Mouse (Mus musculus) hindbrain, embryonic 11.5 days (tissue): ENCODE measurements at regions not wholly inside any gene's neighbourhood (a gene's known extent, or its start where the extent isn't known, plus 50 kb on each side); places are given as distances from the start of the nearest gene placed in this dataset.

Experiments used
- ATAC-seq: fragments of 200-750 bp; cut with Nextera tagmentation; 2 replicates; pipeline ENCODE4 v1.8.0; 2017; ENCODE audit warnings: mild to moderate bottlenecking, moderate TSS enrichment, moderate library complexity; ENCODE audit not compliant: low FRiP score
- DNase-seq: peaks from one replicate; pipeline ENCODE4 v3.0.0-alpha.2; 2015; ENCODE audit warnings: low spot score
- H3K27ac ChIP-seq: fragments of 300-500 bp; sonication (generic); 2 replicates; pipeline ENCODE4 v1.5.1; 2014; ENCODE audit warnings: mild to moderate bottlenecking, low read depth, low read length
- H3K27me3 ChIP-seq: fragments of 300-500 bp; sonication (generic); 2 replicates; pipeline ENCODE4 v1.6.1; 2014; ENCODE audit warnings: mild to moderate bottlenecking, low read length, moderate library complexity, mixed read lengths; ENCODE audit not compliant: control insufficient read depth, insufficient read depth
- H3K36me3 ChIP-seq: fragments of 300-500 bp; sonication (generic); 2 replicates; pipeline ENCODE4 v1.6.1; 2014; ENCODE audit warnings: mild to moderate bottlenecking, low read length, moderate library complexity, mixed read lengths; ENCODE audit not compliant: control insufficient read depth, insufficient read depth
- H3K4me1 ChIP-seq: fragments of 300-500 bp; sonication (generic); replicated peaks from 2 replicates; pipeline ENCODE4 v1.6.1; 2014; ENCODE audit warnings: low read length, mixed read lengths; ENCODE audit not compliant: control insufficient read depth, insufficient read depth
- H3K4me2 ChIP-seq: fragments of 300-500 bp; sonication (generic); replicated peaks from 2 replicates; pipeline ENCODE4 v1.6.1; 2014; ENCODE audit warnings: mild to moderate bottlenecking, low read depth, low read length
- H3K4me3 ChIP-seq: fragments of 300-500 bp; sonication (generic); 2 replicates; pipeline ENCODE4 v1.5.1; 2014; ENCODE audit warnings: low read depth, low read length
- H3K9ac ChIP-seq: fragments of 300-500 bp; sonication (generic); 2 replicates; pipeline ENCODE4 v1.6.1; 2014; ENCODE audit warnings: low read depth, low read length
- H3K9me3 ChIP-seq: fragments of 300-500 bp; sonication (generic); 2 replicates; pipeline ENCODE4 v1.6.1; 2016; ENCODE audit warnings: low read length; ENCODE audit not compliant: control insufficient read depth
- WGBS: fragments of 180-500 bp; shearing (Covaris S2); extraction: QIAGEN DNeasy Blood & Tissue Kit; methylation state at CpG from one replicate; pipeline ENCODE4 v1.1.7; 2014; 5-methylcytosine and 5-hydroxymethylcytosine counted together

GRCm38 (mm10) chr6:18664687-18665086 is 150.0 kb upstream of the Cttnbp2 start:
- no peak overlapping the region for H3K4me3 ChIP-seq
- H3K9ac ChIP-seq = no peak overlapping the region
- ATAC-seq (no peak), DNase-seq (no peak)
- H3K4me1 ChIP-seq = no peaks in the 10 kb centered on the region
- no peak overlapping the region for H3K27ac ChIP-seq
- H3K9me3 ChIP-seq = no peaks in the 10 kb centered on the region
- no peak overlapping the region for H3K4me2 ChIP-seq
- WGBS = 90% methylated on average over 4 of the region's 4 CpGs
- no peaks in the 10 kb centered on the region for H3K36me3 ChIP-seq
- H3K27me3 ChIP-seq = no peaks in the 10 kb centered on the region

GRCm38 (mm10) chr6:18665992-18666391 is 151.3 kb upstream of the Cttnbp2 start:
- Histone ChIP-seq H3K4me1 (no peaks in the 10 kb centered on the region), H3K4me2 (no peak overlapping the region), H3K4me3 (no peak overlapping the region), H3K9me3 (no peaks in the 10 kb centered on the region), H3K9ac (no peak overlapping the region), H3K27me3 (no peaks in the 10 kb centered on the region), H3K36me3 (no peaks in the 10 kb centered on the region), H3K27ac (no peak overlapping the region)
- DNase-seq = no peak
- WGBS = 68% methylated on average over 4 of the region's 4 CpGs
- no peak for ATAC-seq

GRCm38 (mm10) chr6:18666543-18666942 is 151.9 kb upstream of the Cttnbp2 start:
- Histone ChIP-seq H3K36me3 (no peaks in the 10 kb centered on the region), H3K4me1 (no peaks in the 10 kb centered on the region), H3K27me3 (no peaks in the 10 kb centered on the region), H3K4me3 (no peak overlapping the region), H3K9me3 (no peaks in the 10 kb centered on the region), H3K4me2 (no peak overlapping the region), H3K27ac (no peak overlapping the region), H3K9ac (no peak overlapping the region)
- WGBS = 86% methylated on average over 4 of the region's 4 CpGs
- no peak for DNase-seq
- no peak for ATAC-seq

- Histone ChIP-seq H3K27ac (no peak overlapping the region), H3K9ac (no peak overlapping the region), H3K36me3 (no peaks in the 10 kb centered on the region), H3K4me1 (no peaks in the 10 kb centered on the region), H3K4me3 (no peak overlapping the region), H3K27me3 (no peaks in the 10 kb centered on the region), H3K9me3 (no peaks in the 10 kb centered on the region), H3K4me2 (no peak overlapping the region)
- ATAC-seq (no peak), DNase-seq (no peak)
- 88% methylated on average over 1 of the region's 1 CpGs for WGBS
Observed at GRCm38 (mm10) chr6:18670677-18671076, 156.0 kb upstream of the Cttnbp2 start.

GRCm38 (mm10) chr6:18674584-18675250 is 160.1 kb upstream of the Cttnbp2 start:
- no peak overlapping the region for H3K9ac ChIP-seq
- DNase-seq (no peak), ATAC-seq (no peak)
- 82% methylated on average over 5 of the region's 5 CpGs for WGBS
- H3K27ac ChIP-seq = no peak overlapping the region
- H3K36me3 ChIP-seq = no peaks in the 10 kb centered on the region
- no peaks in the 10 kb centered on the region for H3K9me3 ChIP-seq
- no peaks in the 10 kb centered on the region for H3K4me1 ChIP-seq
- no peak overlapping the region for H3K4me2 ChIP-seq
- no peaks in the 10 kb centered on the region for H3K27me3 ChIP-seq
- H3K4me3 ChIP-seq = no peak overlapping the region

GRCm38 (mm10) chr6:18677131-18677530 is 162.5 kb upstream of the Cttnbp2 start:
- Histone ChIP-seq H3K36me3 (no peaks in the 10 kb centered on the region), H3K4me3 (no peak overlapping the region), H3K4me2 (no peak overlapping the region), H3K27ac (no peak overlapping the region), H3K9me3 (no peaks in the 10 kb centered on the region), H3K4me1 (no peaks in the 10 kb centered on the region), H3K9ac (no peak overlapping the region), H3K27me3 (no peaks in the 10 kb centered on the region)
- WGBS = 86% methylated on average over 4 of the region's 4 CpGs
- ATAC-seq (no peak), DNase-seq (no peak)

GRCm38 (mm10) chr6:18680712-18681111 is 166.1 kb upstream of the Cttnbp2 start:
- no peak overlapping the region for H3K4me3 ChIP-seq
- H3K27ac ChIP-seq = no peak overlapping the region
- H3K9ac ChIP-seq = no peak overlapping the region
- H3K4me1 ChIP-seq = no peaks in the 10 kb centered on the region
- no peak overlapping the region for H3K4me2 ChIP-seq
- no peak for DNase-seq
- no peaks in the 10 kb centered on the region for H3K9me3 ChIP-seq
- H3K27me3 ChIP-seq = no peaks in the 10 kb centered on the region
- H3K36me3 ChIP-seq = no peaks in the 10 kb centered on the region
- no peak for ATAC-seq

- H3K4me3 ChIP-seq = no peak overlapping the region
- no peaks in the 10 kb centered on the region for H3K27me3 ChIP-seq
- no peak overlapping the region for H3K4me2 ChIP-seq
- ATAC-seq (no peak), DNase-seq (no peak)
- H3K9ac ChIP-seq = no peak overlapping the region
- 74% methylated on average over 6 of the region's 6 CpGs for WGBS
- no peaks in the 10 kb centered on the region for H3K9me3 ChIP-seq
- no peaks in the 10 kb centered on the region for H3K36me3 ChIP-seq
- no peak overlapping the region for H3K27ac ChIP-seq
- H3K4me1 ChIP-seq = no peaks in the 10 kb centered on the region
Observed at GRCm38 (mm10) chr6:18682043-18682442, 166.3 kb upstream of the Lsm8 start.

GRCm38 (mm10) chr6:18688652-18689348 is 159.6 kb upstream of the Lsm8 start:
- Histone ChIP-seq H3K36me3 (no peaks in the 10 kb centered on the region), H3K4me3 (no peak overlapping the region), H3K9me3 (no peaks in the 10 kb centered on the region), H3K27me3 (no peaks in the 10 kb centered on the region), H3K9ac (no peak overlapping the region), H3K4me1 (no peaks in the 10 kb centered on the region), H3K4me2 (no peak overlapping the region), H3K27ac (no peak overlapping the region)
- 52% methylated on average over 11 of the region's 11 CpGs for WGBS
- DNase-seq (no peak), ATAC-seq (no peak)
